In the genomic region with DNA sequence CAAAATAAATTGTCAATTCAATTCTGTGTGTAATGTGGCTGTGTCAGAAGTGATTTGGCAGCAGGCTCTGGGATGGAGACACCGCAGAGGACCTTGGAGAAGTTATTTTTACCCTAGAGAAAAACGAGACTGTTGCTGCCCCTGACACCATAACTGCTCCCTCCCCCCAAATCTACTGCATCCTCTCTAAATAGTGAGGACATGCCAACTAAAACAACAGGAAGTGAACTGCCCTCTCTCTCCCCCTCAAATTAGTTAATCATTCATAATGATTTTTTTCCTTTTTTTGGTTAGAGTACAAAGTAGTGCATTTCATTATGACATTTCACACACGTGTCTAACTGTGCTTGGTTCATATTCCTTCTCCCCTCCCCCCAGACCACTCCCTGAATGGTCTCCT, we compare ENCODE assay signal across 21 mouse cellular contexts. TPM values are rescaled to one million over a fixed set of nuclear protein-coding genes. Genes with fewer than 3 reads are reported as not detected.
A peak's percentile ranks its signal among the peaks of the same experiment; 100 is the strongest.
DNase-seq lines count a peak whose midpoint lies in the region; ATAC-seq and TF ChIP-seq lines count a peak whose summit lies in the region.
"Had no signal": no experiment of that assay in that cellular context is flagged by ENCODE, and none has a peak within 500 bp of the region (broad histone marks: within the 10 kb centered on the region; RNA-seq: fewer than 3 reads in every experiment).

No protein-coding gene starts in this region.

- H3K9ac ChIP-seq in lung, embryonic 15.5 days: no peak overlapping the region
- no peak overlapping the region for H3K9ac ChIP-seq in kidney, postnatal 0 days (ENCODE audit: low read depth, low read length)
- H3K9ac ChIP-seq: heart, embryonic 13.5 days; hindbrain, embryonic 15.5 days; stomach, embryonic 15.5 days had no signal

- no peaks in the 10 kb centered on the region for H3K36me3 ChIP-seq in lung, embryonic 15.5 days
- H3K36me3 ChIP-seq in kidney, postnatal 0 days (ENCODE audit: insufficient read depth, low read length): no peaks in the 10 kb centered on the region
- H3K36me3 ChIP-seq: forebrain, embryonic 10.5 days; heart, embryonic 13.5 days; hindbrain, embryonic 15.5 days; stomach, embryonic 15.5 days had no signal

- H3K4me1 ChIP-seq in lung, embryonic 15.5 days: 0 out of 2 replicates have a peak, but pooled peaks cover 2% of the 10 kb centered on the region
- 0 out of 2 replicates have a peak, but pooled peaks cover 3% of the 10 kb centered on the region for H3K4me1 ChIP-seq in kidney, postnatal 0 days (replicated peaks; ENCODE audit: insufficient read depth, low read length)
- H3K4me1 ChIP-seq: forebrain, embryonic 10.5 days; hindbrain, embryonic 15.5 days had no signal

- no peaks in the 10 kb centered on the region for H3K27me3 ChIP-seq in lung, embryonic 15.5 days
- no peaks in the 10 kb centered on the region for H3K27me3 ChIP-seq in kidney, postnatal 0 days (ENCODE audit: insufficient read depth, low read length)
- H3K27me3 ChIP-seq: heart, embryonic 13.5 days; hindbrain, embryonic 15.5 days; stomach, embryonic 15.5 days had no signal

- no peak for ATAC-seq in lung, embryonic 15.5 days (ENCODE audit: borderline replicate concordance, extremely low read depth, low FRiP score, low TSS enrichment)
- ATAC-seq in kidney, postnatal 0 days (replicated peaks; ENCODE audit: low FRiP score, low read depth): no peak; the same call in 1 of the 2 replicates
- ATAC-seq: forebrain, embryonic 16.5 days; intestine, embryonic 16.5 days had no signal

- DNase-seq in kidney, adult 9 months: peak; percentile 58
- DNase-seq in kidney, adult 18-20 months: no peak
- no peak for DNase-seq in lung, postnatal 14 days
- DNase-seq in adipocyte (ENCODE audit: low spot score): peak; percentile 16
- DNase-seq in kidney, postnatal 0 days (ENCODE audit: low spot score): peak; percentile 84
- DNase-seq in spleen, postnatal 10 days (ENCODE audit: low spot score in 2 of 2): no peak
- no peak for DNase-seq in right cerebral cortex, postnatal 10 days (ENCODE audit: low spot score in 2 of 2)
- DNase-seq: cerebellum, adult 11-12 months; cerebellum, postnatal 14 days; gastrocnemius, postnatal 14 days; heart, adult 18-20 months; heart, postnatal 4 days; thymus, postnatal 25 days had no signal

- H3K4me3 ChIP-seq in lung, embryonic 15.5 days: no peak overlapping the region
- no peak overlapping the region for H3K4me3 ChIP-seq in kidney, postnatal 0 days (replicated peaks; ENCODE audit: low read depth, low read length)
- H3K4me3 ChIP-seq: forebrain, embryonic 10.5 days; heart, embryonic 13.5 days; hindbrain, embryonic 15.5 days; left cerebral cortex, adult 2 months; stomach, embryonic 15.5 days had no signal

- 15% methylated on average over 3 of the region's 3 CpGs for WGBS in lung, embryonic 15.5 days
- WGBS in kidney, postnatal 0 days: 7% methylated on average over 3 of the region's 3 CpGs

- H3K9me3 ChIP-seq in lung, embryonic 15.5 days: no peaks in the 10 kb centered on the region
- no peaks in the 10 kb centered on the region for H3K9me3 ChIP-seq in kidney, postnatal 0 days (replicated peaks; ENCODE audit: low read length)
- H3K9me3 ChIP-seq: forebrain, embryonic 10.5 days; heart, embryonic 13.5 days; hindbrain, embryonic 15.5 days; stomach, embryonic 15.5 days had no signal

- 0 out of 2 replicates have a peak overlapping the region, but pooled peaks have one; percentile 15 for H3K27ac ChIP-seq in lung, embryonic 15.5 days
- peak overlapping the region; percentile 19; the same call in 1 of the 2 replicates for H3K27ac ChIP-seq in kidney, postnatal 0 days
- H3K27ac ChIP-seq: forebrain, embryonic 10.5 days; heart, embryonic 13.5 days; hindbrain, embryonic 15.5 days; left cerebral cortex, adult 2 months; stomach, embryonic 15.5 days had no signal

- TF ChIP-seq CTCF in kidney, postnatal 0 days (IDR thresholded peaks at IDR 0.05; ENCODE audit: low read depth): no peak

- H3K4me2 ChIP-seq in lung, embryonic 15.5 days: no peak overlapping the region
- H3K4me2 ChIP-seq in kidney, postnatal 0 days (ENCODE audit: low read length): no peak overlapping the region
- H3K4me2 ChIP-seq: heart, embryonic 13.5 days; hindbrain, embryonic 15.5 days; stomach, embryonic 15.5 days had no signal

RNA-seq across cellular contexts. Expression of a gene that starts 55.6 kb away (rescaled TPM):
- 62.3 and 75.1 TPM in 2 replicates for polyA plus RNA-seq in lung, embryonic 15.5 days (2015; fragmentation: Nextera tagmentation; extraction: Ambion mirVana)
- 48.6 and 51.5 TPM in 2 replicates for polyA plus RNA-seq in kidney, postnatal 0 days (2015; fragmentation: Nextera tagmentation; extraction: Ambion mirVana)

Comparison
In these comparisons a context has a peak if more than half of its experiments do, and no peak if none do; other contexts are left out.
1. DNase-seq: peak in kidney, adult 9 months (single experiment), adipocyte (single experiment) and kidney, postnatal 0 days (single experiment); none in kidney, adult 18-20 months (single experiment), lung, postnatal 14 days (single experiment), spleen, postnatal 10 days (0 of 2) and right cerebral cortex, postnatal 10 days (0 of 2).